Mouse (Mus musculus) layer of hippocampus, adult 8-10 months (tissue): ENCODE results near the gene Slc39a8. TPM values are rescaled to one million over a fixed set of nuclear protein-coding genes. Genes with fewer than 3 reads are reported as not detected.

Experiments used
- DNase-seq, 2 experiments: peaks; one replicate each; pipeline ENCODE4 v3.0.0; 2022; ENCODE audit warnings: low spot score in 2 of 2
- total RNA-seq, 4 experiments: library from RNA; stranded (reverse); gene quantifications; 2 replicates each; pipeline ENCODE4 v1.2.4; 2022

Slc39a8 gene
- total RNA-seq, 4 experiments from 2014 or later, result 3.2 to 3.8 (median 3.4) TPM

DNA sequence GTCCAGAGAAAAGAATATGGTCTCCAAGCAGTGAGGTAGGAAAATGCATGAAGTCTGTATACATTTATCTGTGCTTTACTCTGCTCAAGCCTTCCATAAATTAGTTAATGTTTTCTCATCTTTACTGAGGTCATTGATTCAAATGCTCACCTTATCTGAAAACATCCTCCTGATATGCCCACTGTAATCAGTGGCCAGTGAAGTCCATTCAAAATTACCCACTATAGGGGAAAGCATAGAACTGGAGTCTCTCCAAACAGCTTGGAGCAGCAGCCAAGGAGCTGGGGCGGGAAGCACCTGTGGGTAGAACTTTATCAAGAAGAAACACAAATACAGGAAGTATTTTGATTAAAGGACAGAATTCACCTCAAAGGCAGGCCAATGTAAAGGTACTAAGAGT, 19.8 kb downstream of the Slc39a8 start:
- DNase-seq, result no peak

DNA sequence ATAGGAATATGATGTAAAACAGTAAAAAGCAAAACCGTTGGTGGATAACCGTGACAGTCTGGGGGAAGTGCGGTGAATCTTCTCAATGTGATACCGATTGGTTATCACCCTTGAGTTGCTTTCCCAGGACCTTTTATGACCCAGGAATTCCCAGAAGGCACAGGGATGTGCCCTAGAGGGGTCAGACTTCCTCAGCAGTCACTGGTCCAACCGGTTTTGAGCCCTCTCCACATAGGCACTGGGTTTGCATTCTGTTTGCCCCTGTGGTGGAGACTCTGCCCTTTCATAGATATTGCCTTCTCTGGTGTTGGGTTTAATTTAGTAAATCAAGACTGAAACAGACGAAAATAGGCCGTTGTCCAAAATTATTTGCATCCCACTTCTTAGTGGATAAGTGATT, 20.8 kb downstream of the Slc39a8 start:
- no peak for DNase-seq

DNA sequence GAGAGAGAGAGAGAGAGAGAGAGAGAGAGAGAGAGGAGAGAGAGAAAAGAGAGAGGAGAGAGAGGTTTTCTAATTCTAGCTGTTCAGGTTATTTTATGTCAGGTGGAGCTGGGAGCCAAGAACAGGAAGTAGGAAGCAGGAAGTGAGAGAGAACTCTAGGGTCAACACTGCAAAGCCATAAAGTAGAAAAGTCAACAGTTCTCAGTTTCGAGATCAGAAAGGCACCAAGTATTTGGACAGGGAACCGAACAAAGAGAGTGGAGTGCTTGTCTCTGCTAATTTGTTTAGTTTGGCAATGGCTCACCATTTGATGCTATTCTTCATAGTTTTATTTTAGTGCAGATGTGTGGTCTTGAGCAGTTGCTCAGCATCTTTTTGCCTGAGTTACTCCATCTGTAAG, 26.5 kb downstream of the Slc39a8 start:
- DNase-seq, result no peak

DNA sequence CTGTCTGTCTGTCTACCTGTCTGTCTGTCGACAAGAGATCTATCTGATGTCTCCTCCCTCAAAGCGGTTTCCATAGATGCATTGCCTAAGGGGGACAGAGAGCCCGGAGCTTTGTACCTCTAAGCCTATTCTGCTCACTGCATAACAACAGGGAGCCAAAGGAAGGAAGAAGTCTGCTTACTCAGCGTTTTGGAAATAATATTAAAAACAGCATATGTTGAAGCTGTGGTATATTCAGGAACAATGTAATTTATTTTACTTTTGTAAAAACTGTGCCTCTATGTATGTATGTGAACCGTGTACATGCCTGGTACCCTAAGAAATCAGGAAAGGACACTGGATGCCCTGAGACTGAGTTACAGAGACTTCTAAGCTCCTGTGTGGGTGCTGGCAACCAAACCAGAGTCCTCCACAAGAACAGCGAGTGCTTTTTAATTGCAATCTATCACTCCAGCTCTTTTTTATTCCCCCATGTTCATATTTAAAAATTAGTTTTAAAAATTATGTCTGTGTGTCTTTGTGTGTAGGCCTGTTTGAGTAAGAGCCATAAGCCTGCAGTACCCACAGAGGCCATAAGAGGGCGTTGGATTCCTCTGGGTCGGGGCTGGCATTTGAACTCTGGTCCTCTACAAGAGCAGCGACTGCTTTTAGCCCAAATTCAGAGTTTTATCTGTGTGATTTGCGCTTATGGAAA, 28.7 kb downstream of the Slc39a8 start:
- no peak for DNase-seq

DNA sequence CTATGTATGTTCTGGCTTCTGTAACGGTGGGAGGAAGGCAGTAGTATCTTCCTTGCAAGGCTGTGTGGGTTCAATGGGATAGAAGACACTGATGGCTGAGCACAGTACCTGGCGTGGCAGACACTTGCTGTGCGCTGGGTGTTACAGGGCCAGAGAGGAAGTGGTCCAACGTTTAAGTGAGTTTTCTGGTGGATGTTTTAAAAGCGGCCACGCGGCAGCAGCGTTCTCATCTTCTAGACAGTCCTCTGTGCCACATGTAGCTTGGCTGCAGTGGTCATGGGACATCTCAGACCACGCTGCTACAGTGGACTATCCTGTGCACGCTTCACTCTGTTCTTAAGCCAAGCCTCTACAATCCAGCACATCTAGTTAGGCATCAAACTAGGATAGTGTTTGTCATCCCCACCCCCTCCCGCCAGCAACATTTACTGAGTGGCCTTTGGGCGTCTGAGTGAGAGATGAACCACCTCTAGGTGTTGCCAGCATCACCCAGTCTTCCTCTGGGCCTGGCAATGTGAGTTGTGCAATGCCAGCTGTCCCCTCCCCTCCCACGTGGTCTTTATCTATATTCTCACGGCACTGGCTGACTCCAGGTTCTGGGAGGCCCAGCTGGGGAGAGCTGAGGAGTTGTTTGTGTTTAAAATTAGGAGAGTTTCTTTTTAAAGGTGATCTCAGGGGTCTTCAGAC, 29.4 kb downstream of the Slc39a8 start:
- DNase-seq, result no peak

DNA sequence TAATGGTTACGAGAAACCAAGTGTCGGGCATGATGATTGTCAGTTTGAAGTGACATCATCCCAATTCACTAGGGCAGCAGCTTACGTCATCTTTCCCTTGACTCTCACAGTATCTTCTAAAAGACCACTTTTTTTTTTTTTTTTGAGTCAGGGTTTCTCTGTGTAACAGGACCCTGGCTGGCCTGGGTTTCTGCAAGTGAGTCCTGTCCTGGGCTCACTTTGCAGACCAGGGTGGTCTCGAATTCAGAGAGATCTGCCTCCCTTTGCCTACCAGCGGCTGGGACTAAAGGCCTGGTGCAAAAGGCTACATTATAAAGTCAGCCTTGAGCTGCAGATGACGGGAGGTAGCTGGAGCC, 29.9 kb downstream of the Slc39a8 start:
- no peak for DNase-seq

DNA sequence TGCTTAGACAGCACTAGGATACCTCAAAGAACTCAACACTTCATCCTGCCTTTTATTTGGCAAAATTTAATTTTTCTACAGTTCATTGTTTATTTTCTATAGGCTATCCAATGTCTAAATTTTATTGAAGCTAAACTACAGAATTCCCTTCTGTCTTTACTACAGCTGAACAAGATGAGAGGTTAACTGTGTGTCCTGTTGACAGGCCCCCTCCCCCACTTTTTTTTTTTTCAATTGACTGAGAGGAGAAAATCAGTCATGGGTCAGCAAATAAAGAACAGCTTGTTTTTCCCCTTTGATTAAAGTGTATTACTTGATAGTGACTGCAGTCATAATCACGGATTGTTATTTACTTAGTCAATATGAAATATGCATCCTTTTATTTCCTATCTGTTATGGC, 31.2 kb downstream of the Slc39a8 start:
- DNase-seq, result no peak

DNA sequence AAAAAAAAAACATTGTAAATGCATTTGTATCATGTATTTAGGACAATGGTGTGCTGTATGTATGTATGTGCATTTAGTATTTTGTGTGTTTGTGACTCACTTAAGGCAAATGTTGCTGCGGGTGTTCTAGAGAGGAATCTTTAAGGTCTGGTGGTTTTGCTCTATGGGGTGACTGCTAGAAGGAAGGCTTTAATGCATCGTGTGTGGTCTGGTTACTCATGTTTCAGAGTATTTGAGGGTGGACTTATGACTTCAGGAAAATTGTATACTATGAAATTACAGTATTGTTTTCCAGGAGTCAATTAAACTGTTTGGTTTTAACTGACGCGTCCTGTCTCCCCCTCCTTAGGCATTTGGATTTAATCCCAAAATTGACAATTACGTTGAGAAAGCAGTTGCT, 32.1 kb downstream of the Slc39a8 start:
- DNase-seq, result no peak

DNA sequence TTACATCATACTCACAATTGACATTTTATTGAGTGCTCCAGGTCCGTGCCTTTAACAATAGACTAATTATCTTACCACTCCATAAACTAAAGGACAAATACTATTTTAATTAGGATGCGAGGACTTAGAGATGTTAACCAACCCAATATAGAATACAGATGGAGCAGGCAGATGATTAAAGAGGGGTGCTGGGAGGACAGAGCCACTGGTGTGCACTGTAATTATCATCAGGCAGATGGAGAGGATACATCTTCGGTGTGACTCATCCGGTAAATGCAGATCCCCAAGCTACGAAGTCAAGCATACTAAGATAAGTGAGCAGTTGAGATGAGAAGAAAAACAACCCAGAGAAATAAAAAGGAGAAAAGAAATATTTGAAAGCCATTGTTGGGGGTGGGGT, 34.4 kb downstream of the Slc39a8 start:
- peak; percentile 42 to 43 for DNase-seq

DNA sequence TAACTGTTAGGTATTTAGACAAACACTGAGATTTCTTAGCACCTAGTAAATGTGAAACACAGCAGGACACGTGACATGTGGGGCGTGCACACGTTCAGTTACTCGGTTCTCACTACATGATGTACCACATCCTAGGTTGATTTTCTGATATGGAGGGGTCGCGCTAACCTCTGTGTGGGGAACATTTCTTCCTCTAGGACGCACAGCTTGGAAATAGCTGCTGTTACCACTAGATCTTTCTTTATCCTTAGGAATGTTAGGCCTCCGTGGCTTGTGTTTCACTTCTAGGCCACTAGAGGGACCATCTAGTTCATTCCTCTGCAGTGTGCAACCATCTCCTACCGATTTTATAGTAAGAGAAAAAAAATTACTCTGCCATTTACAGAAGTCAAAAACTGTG, 37.7 kb downstream of the Slc39a8 start:
- DNase-seq, result peak; percentile 21 to 62

DNA sequence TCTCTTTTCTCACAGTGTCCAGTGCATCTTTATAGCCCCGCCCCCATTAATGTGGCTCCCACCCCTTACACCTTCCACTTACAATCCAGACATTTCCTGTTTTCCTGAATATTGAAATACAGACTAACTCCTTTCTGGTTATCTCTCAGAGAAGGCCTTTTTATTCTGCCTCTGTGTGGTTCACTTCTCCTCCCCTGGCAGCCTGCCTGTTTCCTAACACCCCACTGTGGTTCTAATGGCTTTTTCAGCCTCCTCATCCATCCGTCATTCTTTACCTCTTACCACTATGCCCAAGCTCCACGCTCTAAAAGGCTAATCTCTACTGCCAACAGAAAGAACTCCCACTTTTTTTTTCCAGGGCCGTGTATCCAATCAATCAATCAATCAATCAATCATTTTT, 44.0 kb downstream of the Slc39a8 start:
- DNase-seq, result no peak

DNA sequence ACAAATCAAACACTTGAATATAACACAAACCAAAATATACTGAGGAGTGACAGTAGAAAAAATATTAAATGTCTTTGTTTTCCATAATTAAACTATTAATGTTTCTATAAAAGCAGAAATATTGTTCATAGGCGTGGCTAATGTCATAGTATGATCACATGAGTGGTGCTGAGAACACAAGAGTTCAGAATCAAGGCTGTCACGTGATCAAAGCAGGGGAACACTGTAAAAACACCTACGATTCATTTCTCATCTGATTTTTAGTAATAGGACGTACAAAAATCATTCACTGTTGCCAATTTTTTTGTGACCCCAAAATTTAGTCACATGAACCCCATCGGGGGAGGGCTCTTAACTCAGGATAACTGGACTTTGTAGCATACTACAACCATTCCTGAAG, 47.2 kb downstream of the Slc39a8 start:
- DNase-seq, result no peak

DNA sequence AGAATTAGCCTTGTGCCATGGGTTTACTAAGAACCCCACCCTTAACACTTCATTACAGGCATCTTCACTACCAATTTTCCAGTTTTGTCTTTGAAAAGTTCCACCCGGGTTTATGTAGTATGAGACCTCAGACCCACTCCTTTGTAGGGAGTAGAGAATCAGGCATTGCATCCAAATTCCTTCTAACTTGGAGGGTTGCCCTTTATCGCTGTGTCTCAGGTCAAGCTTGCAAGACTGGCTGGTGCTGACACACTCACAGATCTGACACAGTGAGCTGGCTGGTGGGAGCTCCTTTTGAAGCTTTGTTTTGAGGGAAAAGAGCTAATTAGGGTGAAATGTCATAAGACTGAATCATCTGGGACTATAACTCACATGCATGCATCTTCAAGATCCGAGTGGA, 48.5 kb downstream of the Slc39a8 start:
- DNase-seq, result no peak

DNA sequence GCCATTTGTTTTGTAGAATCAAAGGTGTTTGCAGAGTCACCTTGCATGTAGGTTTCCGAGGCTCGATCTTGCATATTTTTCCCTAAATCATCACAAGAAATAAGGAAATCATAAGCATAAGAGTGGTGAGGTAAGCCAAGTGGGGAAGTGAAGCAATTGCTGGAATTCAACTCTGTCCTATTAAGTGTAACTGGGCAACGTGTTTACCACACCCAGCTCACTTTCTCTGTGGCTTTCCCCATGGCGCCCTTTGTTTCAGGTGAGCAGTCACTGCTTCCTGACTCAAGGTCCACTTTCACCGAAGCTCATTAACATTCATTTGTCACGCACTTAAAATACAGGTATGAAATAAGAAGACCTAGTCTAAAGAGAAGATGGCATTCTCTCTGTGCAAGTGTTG, 53.0 kb downstream of the Slc39a8 start:
- no peak for DNase-seq

DNA sequence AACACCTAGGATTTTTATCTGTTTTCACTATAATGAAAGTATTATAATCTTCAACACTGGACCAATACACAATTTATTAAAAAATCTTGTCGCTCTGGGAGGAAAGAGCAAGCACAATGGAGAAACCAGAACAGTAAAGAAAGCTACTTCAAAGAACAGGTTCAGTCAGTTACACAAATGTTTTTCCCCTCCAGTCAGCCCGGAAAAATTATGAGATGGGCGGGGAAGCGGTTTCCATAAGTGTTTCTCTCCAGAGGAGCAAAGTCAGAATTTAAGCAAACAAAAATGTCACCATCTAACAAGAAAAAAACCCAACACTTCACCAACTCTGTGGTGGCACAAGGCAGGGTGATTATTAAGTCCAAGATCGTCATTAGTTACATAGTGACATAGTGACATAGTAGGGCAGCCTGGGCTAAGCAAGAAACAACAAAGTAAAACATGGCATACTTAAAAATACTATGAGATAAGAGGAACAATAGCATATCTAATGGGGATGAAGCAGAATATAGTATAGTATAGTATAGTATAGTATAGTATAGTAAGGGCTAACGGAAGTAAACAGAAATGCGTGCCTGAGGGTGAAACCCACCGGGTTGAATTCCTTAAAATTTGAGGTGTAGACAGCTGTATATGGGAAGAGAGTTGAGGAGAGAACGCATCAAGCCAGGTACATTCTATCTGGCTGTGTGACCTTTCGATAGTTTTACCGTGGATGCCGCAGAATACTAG, 61.0 kb downstream of the Slc39a8 start:
- no peak for DNase-seq

DNA sequence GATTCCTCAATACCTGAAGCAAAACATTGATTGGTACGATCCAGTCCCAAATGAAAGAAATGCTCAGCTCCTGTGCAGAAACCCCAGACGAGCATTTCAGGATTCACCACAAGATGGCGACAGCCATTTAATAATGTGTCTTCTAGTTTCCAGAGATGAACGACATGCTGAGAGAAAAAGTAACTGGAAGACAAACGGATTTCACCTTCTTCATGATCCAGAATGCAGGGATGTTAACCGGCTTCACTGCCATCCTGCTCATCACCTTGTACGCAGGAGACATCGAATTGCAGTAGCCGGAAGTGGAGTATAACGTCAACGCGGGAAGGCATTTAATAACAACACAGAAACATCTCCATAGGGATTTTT, 61.6 kb downstream of the Slc39a8 start:
- DNase-seq, result peak; percentile 80 to 92

DNA sequence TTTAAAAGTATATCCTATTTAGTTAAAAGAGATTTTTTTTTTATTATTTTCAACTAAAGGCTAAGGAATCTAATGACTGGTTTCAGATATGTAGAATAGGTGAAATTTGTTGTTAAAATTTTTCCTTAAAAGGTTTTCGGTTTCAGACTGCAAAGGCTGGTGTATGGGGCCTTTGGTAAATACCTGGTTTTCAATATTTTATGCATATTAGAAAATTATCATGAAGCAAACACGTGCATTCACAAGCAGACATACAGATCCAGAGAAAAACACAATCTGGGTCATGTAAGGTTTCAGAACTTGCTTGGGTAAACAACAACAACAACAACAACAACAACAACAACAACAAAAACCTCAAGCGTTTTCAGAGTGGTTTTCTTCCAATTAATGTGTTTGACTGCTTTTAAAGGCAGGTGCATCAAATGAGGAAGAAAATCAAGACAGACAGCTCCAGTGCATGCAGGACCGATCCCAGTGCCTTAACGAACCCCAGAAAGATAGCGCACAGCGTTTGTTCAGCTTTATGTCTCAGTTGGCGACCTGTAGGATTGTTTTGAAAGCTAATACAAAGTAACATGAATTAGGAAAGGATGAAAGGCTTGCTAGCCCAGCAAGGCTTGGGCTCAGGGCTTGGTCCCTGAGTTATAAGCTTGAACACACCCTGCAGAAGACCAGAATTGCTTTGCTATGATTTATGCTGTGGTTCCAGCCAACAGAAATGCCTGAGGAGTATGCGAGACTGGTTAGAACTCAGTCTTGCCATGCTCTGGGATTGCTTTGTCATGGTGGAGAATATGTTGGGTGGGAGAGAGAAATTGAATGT, 62.2 kb downstream of the Slc39a8 start:
- peak in 1 of 2 experiments; percentile 8 for DNase-seq

DNA sequence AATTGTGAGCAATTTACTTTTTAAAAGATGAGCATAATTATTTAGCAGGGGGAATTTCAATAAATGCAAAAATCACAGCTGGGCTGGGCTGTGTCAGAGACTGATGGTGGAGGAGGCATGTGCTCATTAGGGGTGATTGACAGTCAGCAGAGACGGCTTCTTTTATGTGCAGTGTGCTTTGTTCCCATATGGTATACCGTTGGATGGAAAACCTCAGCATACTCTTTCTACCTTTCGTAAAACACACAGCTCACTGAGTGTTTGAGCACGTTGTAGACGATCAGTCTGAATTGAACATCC, 62.7 kb downstream of the Slc39a8 start:
- DNase-seq, result peak; percentile 25 to 35

DNA sequence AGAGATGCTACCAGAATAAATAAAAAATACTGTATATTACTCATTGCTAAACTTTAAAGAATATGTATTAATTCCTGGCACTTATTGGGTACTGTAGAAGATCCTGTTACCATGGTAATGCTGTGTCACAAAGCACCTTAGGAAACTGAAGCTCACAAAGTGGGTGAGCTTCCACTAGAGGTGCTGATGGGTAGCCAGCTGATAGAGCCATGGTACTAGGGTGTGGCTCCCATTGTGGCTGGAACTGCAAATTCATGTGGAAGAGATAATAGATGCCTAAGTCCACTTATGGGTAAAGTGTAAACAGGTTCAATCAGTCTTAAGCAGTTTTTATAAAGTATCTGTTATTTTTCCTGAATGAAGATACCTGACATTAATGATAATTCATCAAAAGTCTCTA, 64.3 kb downstream of the Slc39a8 start:
- DNase-seq, result no peak

DNA sequence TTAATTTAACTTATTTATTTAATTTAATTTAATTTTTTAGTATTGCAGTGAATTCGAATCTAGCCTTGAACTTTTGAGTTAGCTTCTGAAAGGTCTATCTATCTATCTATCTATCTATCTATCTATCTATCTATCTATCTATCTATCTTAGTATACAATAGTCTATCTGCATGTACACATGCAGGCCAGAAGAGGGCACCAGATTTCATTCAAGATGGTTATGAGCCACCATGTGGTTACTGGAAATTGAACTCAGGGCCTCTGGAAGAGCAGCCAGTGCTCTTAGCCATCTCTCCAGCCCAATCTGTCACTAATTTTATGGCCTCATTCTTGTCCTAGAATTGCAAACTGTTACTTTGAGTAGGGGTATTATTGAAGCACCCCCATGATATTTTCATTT, 78.3 kb downstream of the Slc39a8 start:
- no peak for DNase-seq

DNA sequence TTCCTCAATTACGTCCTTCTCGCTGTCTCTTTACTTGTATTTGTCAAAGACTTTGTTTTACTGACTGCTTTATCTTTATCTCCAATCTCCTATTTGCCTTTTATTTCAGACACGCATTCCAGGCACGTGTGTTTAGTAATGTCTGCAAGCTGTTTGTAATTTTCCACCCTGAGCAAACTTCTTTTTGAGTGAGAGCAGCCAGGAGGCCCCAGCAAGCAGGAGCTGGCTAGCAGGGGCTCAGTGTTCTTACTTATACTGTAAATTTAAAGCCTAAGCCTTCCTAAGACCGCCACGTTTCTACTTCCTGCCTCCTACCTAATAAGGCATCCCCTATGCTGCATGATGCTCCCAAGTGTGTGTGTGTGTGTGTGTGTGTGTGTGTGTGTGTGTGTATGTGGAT, 79.8 kb downstream of the Slc39a8 start:
- no peak for DNase-seq

DNA sequence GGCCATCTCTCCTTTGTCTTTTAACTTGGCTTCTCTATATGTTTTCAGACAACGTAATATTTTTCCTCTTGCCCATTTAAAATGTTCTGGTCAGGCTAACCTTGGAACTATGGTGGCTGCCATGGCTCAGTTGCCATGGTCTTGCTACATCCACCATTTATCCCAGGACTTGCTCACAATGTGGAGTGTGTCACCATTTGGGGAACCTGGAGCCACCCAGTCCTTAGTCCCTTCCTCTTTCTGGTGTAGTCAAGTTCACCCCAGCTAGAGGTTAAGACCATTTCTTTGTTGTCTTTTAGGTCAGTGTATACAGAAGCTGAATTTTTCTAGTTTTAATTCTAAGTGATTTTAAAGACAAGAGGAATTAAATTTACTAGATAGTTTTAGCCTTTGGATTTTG, 80.7 kb downstream of the Slc39a8 start:
- no peak for DNase-seq
